Mouse (Mus musculus) adrenal gland, adult 8-10 months (tissue): ENCODE measurements around the gene Chd4. TPM values are rescaled to one million over a fixed set of nuclear protein-coding genes. Genes with fewer than 3 reads are reported as not detected.

Experiments
- DNase-seq: peaks from one replicate; pipeline ENCODE4 v3.0.0; 2022
- total RNA-seq, 4 experiments: library from RNA; stranded (reverse); gene quantifications; 2 replicates each; pipeline ENCODE4 v1.2.4; 2022

The Chd4 gene
- total RNA-seq, 4 experiments from 2014 or later = 140 to 272 (median 202) TPM

- DNase-seq = no peak
Observed at GRCm38 (mm10) chr6:125143128-125143527, 47.3 kb downstream of the Chd4 start.

DNA sequence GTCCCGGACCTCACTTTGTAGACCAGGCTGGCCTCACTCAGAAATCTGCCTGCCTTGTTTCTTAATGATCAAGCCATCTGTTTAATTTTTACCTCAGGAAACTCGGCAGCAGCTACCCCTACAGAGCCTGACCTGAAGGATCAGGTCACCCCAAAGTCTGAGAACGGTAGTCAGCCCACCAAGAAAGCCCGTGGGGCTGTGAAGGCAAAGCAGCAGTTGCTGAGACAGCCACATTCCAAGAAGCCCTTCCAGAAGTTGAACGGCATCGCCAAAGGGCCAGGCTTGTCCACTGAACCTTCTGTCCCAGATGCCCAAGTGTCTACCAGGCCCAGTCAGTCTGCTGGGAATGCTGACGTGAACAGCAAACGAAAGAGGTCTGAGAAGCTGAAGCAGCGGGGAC, 48.1 kb downstream of the Chd4 start:
- no peak for DNase-seq

DNA sequence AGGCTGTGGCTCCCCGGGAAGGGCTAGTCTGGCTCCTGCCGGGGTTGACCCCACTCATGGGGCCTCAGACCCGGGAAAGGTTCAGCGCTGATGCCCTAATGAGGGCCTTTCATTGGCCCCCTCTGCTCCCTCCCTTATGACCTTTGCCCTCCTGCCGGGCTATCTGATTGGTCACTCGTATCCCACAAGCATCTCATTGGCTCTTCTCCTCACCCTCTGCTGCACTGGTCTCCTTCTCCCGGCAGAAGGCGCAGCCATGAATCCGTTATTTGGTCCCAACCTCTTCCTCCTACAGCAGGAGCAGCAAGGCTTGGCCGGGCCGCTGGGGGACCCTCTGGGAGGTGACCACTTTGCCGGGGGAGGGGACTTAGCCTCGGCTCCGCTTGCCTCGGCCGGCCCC, 49.2 kb downstream of the Chd4 start, which contains the start of gene Iffo1:
Gene Iffo1, plus strand, starts transcription at position 241 of the 400 bp plus-strand sequence.
- peak; percentile 91 for DNase-seq

DNA sequence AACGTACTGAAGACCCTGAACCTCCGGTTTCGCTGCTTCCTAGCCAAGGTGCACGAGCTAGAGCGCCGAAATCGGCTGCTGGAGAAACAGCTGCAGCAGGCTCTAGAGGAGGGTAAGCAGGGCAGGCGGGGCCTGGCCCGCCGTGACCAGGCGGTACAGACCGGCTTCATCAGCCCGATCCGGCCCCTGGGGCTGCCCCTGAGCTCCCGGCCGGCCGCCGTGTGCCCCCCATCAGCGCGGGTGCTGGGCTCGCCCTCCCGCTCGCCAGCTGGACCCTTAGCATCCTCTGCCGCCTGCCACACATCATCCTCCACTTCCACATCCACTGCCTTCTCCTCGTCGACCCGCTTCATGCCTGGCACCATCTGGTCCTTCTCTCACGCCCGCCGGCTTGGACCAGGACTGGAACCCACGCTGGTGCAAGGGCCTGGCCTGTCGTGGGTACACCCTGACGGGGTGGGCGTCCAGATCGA, 49.7 kb downstream of the Chd4 start:
- no peak for DNase-seq

DNA sequence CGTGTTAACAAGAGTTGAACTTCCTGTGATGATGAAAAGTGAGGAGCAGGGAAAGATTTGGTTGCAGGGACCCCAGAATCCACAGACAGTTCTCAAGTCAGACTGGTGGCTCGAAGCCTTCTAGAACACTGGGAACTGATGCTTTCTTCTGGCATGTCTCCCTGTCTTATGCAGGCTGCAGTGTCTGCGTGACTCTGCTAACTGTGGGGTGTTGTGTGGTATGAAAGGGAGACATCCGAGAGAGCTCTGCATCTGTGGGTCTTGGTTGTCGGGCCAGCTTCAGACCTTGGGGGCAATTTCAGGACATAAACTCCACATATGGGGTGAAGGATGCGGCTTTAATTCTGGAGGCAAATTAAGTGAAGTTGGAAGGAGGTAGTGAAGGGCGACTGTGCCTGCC, 50.4 kb downstream of the Chd4 start:
- no peak for DNase-seq

GRCm38 (mm10) chr6:125146797-125147196, 51.0 kb downstream of the Chd4 start:
- DNase-seq = no peak

- no peak for DNase-seq
Observed at GRCm38 (mm10) chr6:125147329-125147728, 51.5 kb downstream of the Chd4 start.

- DNase-seq = no peak
Observed at GRCm38 (mm10) chr6:125148251-125148925, 52.6 kb downstream of the Chd4 start.

- no peak for DNase-seq
Observed at GRCm38 (mm10) chr6:125148926-125149568, 53.3 kb downstream of the Chd4 start.

DNA sequence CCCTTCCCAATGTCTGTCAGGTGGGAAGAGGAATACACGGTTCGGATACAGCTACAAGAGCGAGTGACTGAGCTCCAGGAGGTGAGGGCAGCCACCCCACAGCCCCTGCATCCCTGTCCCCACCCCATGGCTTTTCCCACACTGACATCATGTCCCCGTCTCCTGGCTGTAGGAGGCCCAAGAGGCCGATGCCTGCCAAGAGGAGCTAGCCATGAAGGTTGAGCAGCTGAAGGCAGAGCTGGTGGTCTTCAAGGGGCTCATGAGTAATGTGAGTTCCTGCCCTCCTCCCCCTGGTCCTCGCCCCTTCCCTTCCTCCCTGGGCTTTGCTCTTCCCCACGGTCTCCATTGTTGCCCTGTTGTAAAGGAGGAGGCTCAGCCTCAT, 53.8 kb downstream of the Chd4 start:
- no peak for DNase-seq

- DNase-seq = no peak
Observed at GRCm38 (mm10) chr6:125152212-125153017, 56.6 kb downstream of the Chd4 start.

- no peak for DNase-seq
Observed at GRCm38 (mm10) chr6:125153018-125153389, 57.2 kb downstream of the Chd4 start.

DNA sequence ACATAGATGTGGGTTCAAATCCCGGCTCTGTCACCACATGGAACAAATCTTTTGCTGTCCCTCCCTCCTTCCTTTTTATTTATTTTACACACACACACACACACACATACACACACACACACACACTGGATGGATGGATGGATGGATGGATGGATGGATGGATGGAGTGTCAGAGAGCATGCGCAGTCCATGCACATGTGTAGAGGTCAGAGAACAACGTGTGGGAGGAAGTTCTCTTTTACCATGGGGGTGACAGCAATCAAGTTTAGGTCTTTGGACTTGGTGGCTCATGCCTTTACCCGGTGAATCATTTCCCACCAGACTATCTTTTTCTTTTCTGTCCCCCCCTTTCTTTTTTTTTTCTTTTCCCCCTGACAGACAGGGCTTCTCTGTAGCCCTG, 57.9 kb downstream of the Chd4 start:
- DNase-seq = no peak

DNA sequence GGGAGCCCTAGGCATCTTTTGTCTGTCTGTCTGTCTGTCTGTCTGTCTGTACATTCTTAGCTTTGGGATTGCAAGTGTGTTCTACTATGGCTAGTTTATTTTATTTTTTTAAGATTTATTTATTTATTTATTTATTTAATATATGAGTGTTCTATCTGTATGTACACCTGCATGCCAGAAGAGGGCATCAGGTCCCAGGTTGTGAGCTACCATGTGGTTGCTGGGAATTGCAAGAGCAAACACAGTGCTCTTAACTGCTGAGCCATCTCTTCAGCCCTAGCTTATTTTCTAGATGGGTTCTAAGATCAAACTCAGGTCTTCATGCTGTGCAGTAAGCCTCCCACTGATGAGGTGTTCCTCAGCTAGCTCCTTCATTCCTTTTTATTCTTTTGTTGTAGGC, 58.8 kb downstream of the Chd4 start:
- DNase-seq = no peak

- no peak for DNase-seq
Observed at GRCm38 (mm10) chr6:125155262-125155661, 59.5 kb downstream of the Chd4 start.

DNA sequence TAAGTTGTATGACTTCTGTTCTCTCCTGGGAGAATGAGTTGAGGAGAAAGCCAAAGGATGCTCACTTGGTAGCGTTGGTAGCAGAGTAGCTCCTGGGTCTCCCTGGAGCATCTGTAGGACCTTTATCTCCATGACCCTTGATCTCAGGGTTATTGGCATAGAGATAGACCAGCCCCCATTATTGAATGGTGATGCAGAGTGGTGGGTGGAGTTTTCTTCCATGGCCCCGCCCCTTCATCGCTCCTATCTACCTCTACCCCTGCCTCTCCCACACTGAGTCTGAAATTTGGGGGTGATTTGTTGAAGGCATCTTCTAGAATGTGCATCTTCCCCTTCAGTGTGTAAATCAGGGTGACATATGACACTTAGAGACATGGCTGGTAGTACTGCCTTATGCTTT, 60.7 kb downstream of the Chd4 start:
- no peak for DNase-seq

DNA sequence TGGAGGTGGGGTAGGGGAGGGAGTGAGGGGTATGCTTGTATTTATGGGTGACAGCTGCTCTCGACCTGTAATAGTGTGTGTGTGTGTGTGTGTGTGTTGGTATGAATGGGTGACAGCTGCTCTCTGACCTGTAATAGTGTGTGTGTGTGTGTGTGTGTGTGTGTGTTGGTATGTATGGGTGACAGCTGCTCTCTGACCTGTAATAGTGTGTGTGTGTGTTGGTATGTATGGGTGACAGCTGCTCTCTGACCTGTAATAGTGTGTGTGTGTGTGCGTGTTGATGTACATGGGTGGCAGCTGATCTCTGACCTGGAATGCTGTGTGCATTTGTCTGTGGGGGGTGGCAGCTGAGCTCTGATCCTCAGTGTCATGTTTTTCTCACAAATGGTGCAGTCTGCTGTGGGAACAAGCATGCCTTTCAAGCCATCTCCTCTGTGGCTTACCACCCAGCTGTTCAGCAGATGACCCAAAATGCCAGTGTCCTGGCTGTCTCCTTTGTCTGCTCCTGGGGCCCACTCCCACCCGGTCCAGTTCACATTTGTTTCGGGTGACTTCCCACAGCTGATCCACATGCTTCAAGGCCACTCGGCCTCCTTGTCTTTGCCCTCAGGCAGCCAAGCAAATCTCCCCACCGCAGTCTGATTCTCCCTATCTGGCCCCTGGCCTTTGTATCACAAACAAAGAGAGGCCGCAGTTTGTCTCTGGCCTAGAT, 61.3 kb downstream of the Chd4 start:
- DNase-seq = no peak

GRCm38 (mm10) chr6:125158944-125159492, 63.2 kb downstream of the Chd4 start:
- DNase-seq = no peak

GRCm38 (mm10) chr6:125159773-125160557, 64.2 kb downstream of the Chd4 start:
- DNase-seq = no peak

- DNase-seq = no peak
Observed at GRCm38 (mm10) chr6:125160558-125160853, 64.7 kb downstream of the Chd4 start.

DNA sequence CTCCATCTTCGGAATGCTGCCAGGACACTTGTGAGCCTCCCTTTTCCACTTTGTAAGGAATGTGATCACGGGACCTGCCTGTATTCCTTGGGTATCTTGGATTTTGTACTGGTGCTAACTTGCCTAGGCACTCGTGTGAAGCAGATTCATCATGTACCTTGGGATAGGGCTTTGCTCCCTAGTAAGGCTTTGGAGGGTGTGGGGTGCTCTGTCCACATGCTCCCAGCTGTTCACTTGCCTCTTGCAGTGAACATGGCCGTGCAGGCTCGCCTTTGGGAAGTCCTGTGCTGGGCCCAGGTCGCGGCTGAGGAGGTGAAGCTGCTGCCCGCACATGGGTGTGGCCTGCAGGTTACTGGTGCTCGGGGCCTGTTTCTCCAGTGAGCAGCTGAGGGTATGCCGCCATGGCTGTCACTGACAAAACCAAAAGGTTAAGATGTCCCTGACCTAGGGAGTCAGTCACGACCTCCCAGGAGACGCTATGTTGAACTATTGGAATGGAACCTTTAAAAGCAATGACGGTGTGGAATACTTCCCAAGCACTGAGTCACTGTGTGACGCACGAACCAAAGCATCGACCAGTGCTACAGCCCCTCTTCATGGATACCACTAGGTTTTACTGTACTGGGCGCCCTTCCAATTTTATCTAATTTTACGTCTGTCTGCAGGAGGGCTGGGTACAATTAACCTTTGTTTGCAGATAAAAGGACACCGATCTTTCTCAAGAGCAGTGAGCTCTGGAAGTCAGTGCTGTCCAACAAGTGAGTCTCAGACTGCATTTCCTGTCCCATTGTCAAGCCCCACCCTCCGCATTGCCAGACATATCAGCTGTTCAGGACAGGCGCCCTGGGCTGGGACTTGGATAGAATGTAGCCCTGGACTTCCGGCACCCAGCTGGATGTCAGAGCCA, 65.3 kb downstream of the Chd4 start:
- peak; percentile 74 for DNase-seq
